Mouse (Mus musculus) layer of hippocampus, adult 2 months (tissue): Measurements from ENCODE around the gene Olfr340. TPM values are rescaled to one million over a fixed set of nuclear protein-coding genes. Genes with fewer than 3 reads are reported as not detected.
"Not testable (repeated sequence)": the region's sequence is repeated elsewhere in the genome, so short reads cannot be mapped to it uniquely, and the experiment has no call there.

Experiments
- DNase-seq, 2 experiments: peaks; one replicate each; pipeline ENCODE4 v3.0.0; 2022; ENCODE audit warnings: low spot score in 2 of 2
- H3K27ac ChIP-seq: fragments of 200-600 bp; 2 replicates; pipeline ENCODE4 v1.8.1; 2022
- H3K4me3 ChIP-seq: fragments of 200-600 bp; 2 replicates; pipeline ENCODE4 v1.8.1; 2022; ENCODE audit warnings: mild to moderate bottlenecking
- CTCF ChIP-seq: fragments of 200-600 bp; conservative IDR thresholded peaks from 2 replicates; pipeline ENCODE4 v1.8.1; 2022; ENCODE audit warnings: antibody characterized with exemption, mild to moderate bottlenecking, moderate library complexity
- long read RNA-seq, 2 experiments: library from polyadenylated mRNA; stranded (forward); transcript quantifications; one replicate each; pipeline ENCODE4 v2.0.0; 2021; ENCODE audit warnings: borderline mapping rate in 2 of 2
- total RNA-seq, 2 experiments: library from RNA; stranded (reverse); gene quantifications; 2 replicates each; pipeline ENCODE4 v1.2.3; 2021

Olfr340 gene
- not detected for total RNA-seq
- long read RNA-seq, experiment 1: 0 reads
- long read RNA-seq, experiment 2: 0 reads

GRCm38 (mm10) chr2:36452287-36452686 is at the start of gene Olfr340:
Gene Olfr340 (plus strand): TSS chr2:36452587.
- TF ChIP-seq CTCF: no peak
- no peak for DNase-seq
- H3K4me3 ChIP-seq: no peak within 1 kb of the TSS
- H3K27ac ChIP-seq: no peak within 1 kb of the TSS

DNA sequence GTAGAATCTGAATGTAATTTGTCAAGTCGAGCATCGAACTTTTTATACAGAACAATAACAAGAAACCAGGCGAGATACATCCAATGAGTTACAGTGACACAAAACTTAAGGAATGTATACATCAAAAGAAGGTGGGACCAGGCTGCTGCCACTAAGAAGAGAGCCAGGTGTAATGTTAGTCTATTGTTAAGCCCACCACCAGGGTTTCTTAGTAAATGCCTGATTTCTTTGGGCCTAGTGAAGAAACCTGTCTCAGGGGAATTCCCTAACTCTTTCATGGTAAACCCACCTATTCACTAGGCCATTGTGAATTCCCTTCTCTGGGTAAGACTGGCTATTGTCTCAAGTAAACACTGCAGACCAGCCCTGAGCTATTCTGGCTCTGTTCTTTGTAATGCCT is 37.2 kb upstream of the Olfr340 start:
- not testable (repeated sequence) for H3K27ac ChIP-seq, DNase-seq, H3K4me3 ChIP-seq

DNA sequence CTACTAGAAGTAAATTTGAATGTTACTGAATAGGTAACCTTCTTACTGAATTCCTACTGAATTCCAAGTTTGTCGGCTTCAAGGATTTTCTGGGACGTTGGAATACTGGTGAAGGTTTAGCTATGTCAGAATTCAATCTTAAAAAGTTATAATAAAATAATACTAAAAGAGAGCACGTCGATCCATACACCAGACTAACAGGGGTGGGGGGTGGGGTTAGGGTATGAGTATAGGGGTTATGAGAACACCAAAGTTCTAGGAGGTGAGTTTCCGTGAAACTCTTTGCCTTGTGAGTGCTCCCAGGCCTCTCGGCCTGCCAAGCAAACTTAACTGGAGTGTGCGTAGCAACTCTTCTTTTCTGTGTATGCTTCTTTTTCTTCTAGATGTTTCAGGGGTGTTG is 36.8 kb upstream of the Olfr340 start:
- H3K4me3 ChIP-seq, DNase-seq, H3K27ac ChIP-seq: not testable (repeated sequence)

- TF ChIP-seq CTCF: no peak
- no peak within 1 kb of the TSS for H3K27ac ChIP-seq
- no peak for DNase-seq
- no peak within 1 kb of the TSS for H3K4me3 ChIP-seq
These were observed 33.7 kb upstream of the Olfr340 start, which contains the start of gene Olfr339 for GRCm38 (mm10) chr2:36418647-36419046. Gene Olfr339 (plus strand): TSS chr2:36418947.

- Histone ChIP-seq H3K4me3 (no peak overlapping the region), H3K27ac (no peak overlapping the region)
- no peak for TF ChIP-seq CTCF
- no peak for DNase-seq
These were observed 21.2 kb downstream of the Olfr340 start for GRCm38 (mm10) chr2:36473634-36474033.

- DNase-seq: no peak
- H3K4me3 ChIP-seq: no peak within 1 kb of the TSS
- H3K27ac ChIP-seq: no peak within 1 kb of the TSS
- no peak for TF ChIP-seq CTCF
These were observed 30.0 kb downstream of the Olfr340 start, which contains the start of gene Olfr341 for GRCm38 (mm10) chr2:36482368-36482767. Gene Olfr341 (minus strand): TSS chr2:36482468.

Other genes starting within 250 kb of the Olfr340 start
- 10 to 100 TPM; 17.1 to 19.1 TPM for gene Ptgs1, start 222.2 kb upstream of the Olfr340 start, total RNA-seq
- gene Olfr338, start 79.1 kb upstream of the Olfr340 start, total RNA-seq: under 1 TPM in 1 of 2 experiments, not detected in 1; 0.05 TPM
- not detected for gene Olfr339, start 33.6 kb upstream of the Olfr340 start, total RNA-seq
- gene Olfr341, start 29.9 kb downstream of the Olfr340 start, total RNA-seq: not detected
- not detected for gene Olfr342, start 72.4 kb downstream of the Olfr340 start, total RNA-seq
- gene Olfr344, start 114.1 kb downstream of the Olfr340 start, total RNA-seq: under 1 TPM in 1 of 2 experiments, not detected in 1; 0.05 TPM
- not detected for gene Olfr345, start 187.5 kb downstream of the Olfr340 start, total RNA-seq
- not detected for gene Olfr346, start 233.2 kb downstream of the Olfr340 start, total RNA-seq